Mouse (Mus musculus) forebrain, embryonic 12.5 days (tissue): Measurements from ENCODE around the gene Zfp781. TPM values are rescaled to one million over a fixed set of nuclear protein-coding genes. Genes with fewer than 3 reads are reported as not detected.
"Not testable (repeated sequence)": the region's sequence is repeated elsewhere in the genome, so short reads cannot be mapped to it uniquely, and the experiment has no call there.

Source experiments
- ATAC-seq: fragments of 200-750 bp; cut with Nextera tagmentation; 2 replicates; pipeline ENCODE4 v1.8.0; 2017; ENCODE audit warnings: moderate TSS enrichment; ENCODE audit not compliant: low FRiP score
- H3K27ac ChIP-seq: fragments of 300-500 bp; sonication (generic); 2 replicates; pipeline ENCODE4 v1.5.1; 2016; ENCODE audit warnings: mild to moderate bottlenecking
- H3K27me3 ChIP-seq: fragments of 300-500 bp; sonication (generic); 2 replicates; pipeline ENCODE4 v1.6.1; 2016; ENCODE audit warnings: mild to moderate bottlenecking
- H3K36me3 ChIP-seq: fragments of 300-500 bp; sonication (generic); replicated peaks from 2 replicates; pipeline ENCODE4 v1.6.1; 2016; ENCODE audit warnings: mild to moderate bottlenecking
- H3K4me1 ChIP-seq: fragments of 300-500 bp; sonication (generic); 2 replicates; pipeline ENCODE4 v1.6.1; 2016
- H3K4me2 ChIP-seq: fragments of 300-500 bp; sonication (generic); 2 replicates; pipeline ENCODE4 v1.6.1; 2016; ENCODE audit warnings: mild to moderate bottlenecking, moderate library complexity
- H3K4me3 ChIP-seq: fragments of 300-500 bp; sonication (generic); replicated peaks from 2 replicates; pipeline ENCODE4 v1.5.1; 2016; ENCODE audit warnings: mild to moderate bottlenecking
- H3K9ac ChIP-seq: fragments of 300-500 bp; sonication (generic); 2 replicates; pipeline ENCODE4 v1.6.1; 2016; ENCODE audit warnings: mild to moderate bottlenecking
- H3K9me3 ChIP-seq: fragments of 300-500 bp; sonication (generic); 2 replicates; pipeline ENCODE4 v1.6.1; 2016
- WGBS: fragments of 180-500 bp; shearing (Covaris S2); methylation state at CpG from one replicate; pipeline ENCODE4 v1.1.7; 2016; 5-methylcytosine and 5-hydroxymethylcytosine counted together
- polyA plus RNA-seq: library from polyadenylated mRNA; unstranded; fragments of >200 nt; fragmentation: Nextera tagmentation; extraction: Ambion mirVana; gene quantifications from 2 replicates; pipeline ENCODE4 v1.2.1, GENCODE M21; 2016

Zfp781 gene
- 5.0 and 5.3 TPM in 2 replicates for polyA plus RNA-seq

DNA sequence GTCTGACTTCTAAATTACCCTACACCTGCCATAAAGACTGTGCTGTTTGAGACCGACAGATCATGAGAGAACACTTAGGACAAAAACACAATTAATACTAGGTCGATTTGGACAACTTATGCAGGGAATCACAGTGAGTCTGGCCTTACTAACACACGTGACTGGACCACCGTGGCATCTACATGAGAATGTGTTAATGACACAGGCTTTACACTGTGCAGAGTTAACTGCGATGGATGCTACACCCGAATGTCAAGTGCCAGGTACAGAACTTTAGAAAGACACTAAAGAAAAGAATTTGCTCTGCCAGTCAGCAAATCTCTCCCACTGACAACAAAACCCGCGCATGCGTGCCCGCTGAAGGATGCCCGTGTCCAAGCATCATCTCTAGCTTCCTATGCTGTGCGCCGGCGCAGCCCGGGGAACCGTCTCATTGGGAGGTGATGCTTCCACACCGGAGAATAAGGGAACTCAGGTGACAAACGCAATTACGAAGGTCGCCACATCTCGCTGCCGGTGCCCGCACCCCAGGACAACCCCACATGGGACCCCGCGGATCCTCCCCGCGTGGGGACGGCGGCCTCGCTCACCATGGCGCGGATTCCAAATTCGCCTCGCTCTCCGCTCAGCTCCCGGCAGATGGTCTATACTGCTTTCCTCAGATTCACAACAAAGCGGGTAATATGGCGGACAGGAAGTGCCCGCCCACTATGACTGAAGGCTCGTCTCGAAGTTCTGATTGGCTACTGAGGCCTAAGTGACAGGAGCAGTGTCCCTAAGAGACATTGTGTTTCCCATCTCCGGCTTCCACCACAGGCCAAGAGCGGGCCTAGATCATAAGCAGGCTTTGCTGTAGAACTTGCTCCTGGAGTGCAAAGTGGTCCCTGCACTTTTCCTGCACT lies at the start of gene Zfp781:
TSS of gene Zfp781 (minus strand) at position 639 of the 902 bp plus-strand sequence.
- not testable (repeated sequence) for H3K9me3 ChIP-seq, H3K4me1 ChIP-seq, H3K27ac ChIP-seq, H3K36me3 ChIP-seq, H3K4me3 ChIP-seq, H3K4me2 ChIP-seq, H3K27me3 ChIP-seq, H3K9ac ChIP-seq
- WGBS = no CpG with 5 or more reads among the region's 43 CpGs
- ATAC-seq = peak; percentile 99

DNA sequence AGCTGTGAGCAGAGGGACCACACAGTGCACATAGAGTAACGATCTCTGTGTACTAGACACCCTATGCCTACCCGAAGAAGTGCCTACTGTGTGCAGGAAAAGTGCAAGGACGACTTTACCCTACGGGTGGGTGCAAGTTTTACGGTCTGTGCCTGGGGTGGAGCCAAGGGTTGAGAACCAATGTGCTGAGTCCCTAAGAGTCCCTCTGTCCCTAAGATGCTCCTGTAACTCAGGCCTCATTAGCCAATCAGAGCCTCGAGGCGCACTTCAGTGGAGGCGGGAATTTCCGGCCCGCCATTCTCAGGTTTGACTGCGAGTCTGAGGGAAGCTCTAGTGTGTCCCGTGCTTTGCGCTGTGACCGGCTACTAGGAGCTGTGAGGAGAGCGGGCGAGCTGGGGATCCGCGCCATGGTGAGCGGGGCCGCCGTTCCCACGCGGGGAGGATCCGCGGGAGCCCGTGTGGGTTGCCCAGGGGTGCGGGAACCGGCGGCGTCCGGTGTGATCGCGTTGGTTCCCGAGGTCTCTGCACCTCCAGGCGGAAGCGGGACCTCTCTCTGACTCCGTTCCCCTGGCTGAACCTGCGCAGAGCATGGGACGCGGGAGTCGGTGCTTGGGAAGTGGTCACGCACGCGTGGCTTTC lies 48.2 kb upstream of the Zfp781 start:
- H3K4me2 ChIP-seq, H3K4me1 ChIP-seq, H3K27ac ChIP-seq, H3K9me3 ChIP-seq, H3K36me3 ChIP-seq, H3K9ac ChIP-seq, H3K27me3 ChIP-seq, H3K4me3 ChIP-seq, ATAC-seq: not testable (repeated sequence)
- WGBS = no CpG with 5 or more reads among the region's 44 CpGs

DNA sequence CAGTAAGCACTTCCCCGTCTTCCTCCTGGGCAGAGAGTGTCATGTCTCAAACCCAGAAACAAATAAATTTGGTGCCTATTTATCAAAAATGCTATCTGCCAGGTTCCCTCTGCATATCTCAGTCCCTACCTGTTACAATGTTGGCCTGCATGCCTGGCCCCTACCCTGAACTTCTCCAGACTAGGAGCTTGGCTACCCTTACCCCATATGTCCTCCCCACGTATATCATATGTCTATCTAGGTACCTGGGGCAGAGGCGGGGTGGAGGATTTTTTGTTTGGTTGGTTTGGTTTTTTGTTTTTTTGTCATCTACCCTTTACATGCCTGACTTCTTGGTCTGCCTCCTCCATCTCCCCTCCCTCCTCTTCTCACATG lies 451 bp upstream of the Zfp781 start:
- H3K36me3 ChIP-seq, H3K4me2 ChIP-seq, H3K4me1 ChIP-seq, H3K9me3 ChIP-seq, H3K9ac ChIP-seq, H3K27ac ChIP-seq, H3K27me3 ChIP-seq, H3K4me3 ChIP-seq: not testable (repeated sequence)
- no CpG with 5 or more reads among the region's 3 CpGs for WGBS
- peak; percentile 62 for ATAC-seq

DNA sequence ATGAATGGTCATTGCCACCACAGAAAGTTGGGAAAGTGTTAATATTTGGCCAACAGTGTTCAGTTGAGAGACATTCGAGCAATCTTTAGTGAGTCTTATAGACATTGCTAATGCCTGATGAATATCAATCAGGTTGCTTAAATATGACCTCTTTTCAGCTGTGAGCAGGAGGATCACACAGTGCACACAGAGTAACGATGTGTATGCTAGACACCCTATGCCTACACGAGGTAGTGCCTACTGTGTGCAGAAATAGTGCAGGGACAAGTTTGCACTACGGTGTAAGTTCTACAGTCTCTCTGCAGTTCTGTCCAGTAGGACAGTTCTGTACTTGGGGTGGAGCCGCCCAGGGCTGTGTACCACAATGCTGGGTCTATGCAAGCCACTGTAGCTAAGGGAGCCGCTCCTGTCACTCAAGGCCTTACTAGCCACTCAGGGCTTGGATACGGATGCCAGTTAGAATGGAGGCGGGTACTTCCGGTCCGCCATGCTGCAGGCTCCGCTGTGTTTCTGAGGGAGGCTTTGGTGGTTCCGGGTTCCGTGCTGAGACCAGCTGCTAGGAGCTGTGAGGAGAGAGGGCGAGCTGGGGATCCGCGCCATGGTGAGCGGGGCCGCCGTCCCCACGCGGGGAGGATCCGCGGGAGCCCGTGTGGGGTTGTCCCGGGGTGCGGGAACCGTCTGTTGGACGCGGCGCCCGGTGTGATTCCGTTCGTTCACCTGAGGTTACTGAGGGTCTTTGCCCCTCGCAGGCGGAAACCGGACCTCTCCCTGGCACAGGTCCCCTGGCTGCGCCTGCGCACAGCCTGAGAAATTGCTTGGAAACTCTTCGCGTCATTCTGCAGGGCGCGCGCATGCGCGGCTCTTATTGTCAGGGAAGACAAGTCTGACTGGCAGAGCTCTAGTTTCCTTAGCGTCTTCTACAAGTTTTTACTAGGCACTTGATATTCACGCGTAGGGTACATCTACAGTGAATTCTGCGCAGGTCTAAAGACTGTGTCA lies 66.6 kb downstream of the Zfp781 start, which contains the start of gene Gm32687:
TSS of gene Gm32687 (plus strand) at position 526 of the 999 bp plus-strand sequence.
- H3K9me3 ChIP-seq, H3K4me3 ChIP-seq, H3K27ac ChIP-seq, H3K4me2 ChIP-seq, H3K27me3 ChIP-seq, H3K9ac ChIP-seq, H3K4me1 ChIP-seq, H3K36me3 ChIP-seq: not testable (repeated sequence)
- ATAC-seq = peak; percentile 100
- 25% methylated on average over 5 of the region's 49 CpGs for WGBS

Other genes with a start within 250 kb of the Zfp781 start
- gene Zfp433, start 225.7 kb downstream of the Zfp781 start, polyA plus RNA-seq = 19.1 and 24.6 TPM in 2 replicates
- 14.2 and 15.5 TPM in 2 replicates for gene Gm3055, start 159.3 kb downstream of the Zfp781 start, polyA plus RNA-seq
- gene Gm4767, start 118.3 kb downstream of the Zfp781 start, polyA plus RNA-seq = 2.6 and 2.7 TPM in 2 replicates
- gene Gm32687, start 66.5 kb downstream of the Zfp781 start, polyA plus RNA-seq = 8.5 and 10.7 TPM in 2 replicates
- 14.9 and 15.6 TPM in 2 replicates for gene Zfp873, start 117.6 kb upstream of the Zfp781 start, polyA plus RNA-seq
- gene BC024063, start 152.9 kb upstream of the Zfp781 start, polyA plus RNA-seq = 5.5 and 5.9 TPM in 2 replicates
- gene AU041133, start 197.5 kb upstream of the Zfp781 start, polyA plus RNA-seq = 6.2 and 6.8 TPM in 2 replicates